Mouse (Mus musculus): Measurements from ENCODE around the gene Gnl1. TPM values are rescaled to one million over a fixed set of nuclear protein-coding genes. Genes with fewer than 3 reads are reported as not detected.
"Not testable (repeated sequence)": the region's sequence is repeated elsewhere in the genome, so short reads cannot be mapped to it uniquely, and the experiment has no call there.

Gnl1 gene
- total RNA-seq (2021): 100 to 1,000 TPM; 146 to 148 TPM
- long read RNA-seq, experiment 1, transcript Gnl1-201 (12 exons, 2,848 nt): major isoform, 186 of 227 reads
- long read RNA-seq, experiment 1, partial matches to known transcripts: 32 of 227 reads
- long read RNA-seq, experiment 1, other reads (novel, unspliced or antisense): 9 of 227 reads
- long read RNA-seq, experiment 2, transcript Gnl1-201 (12 exons, 2,848 nt): major isoform, 206 of 239 reads
- long read RNA-seq, experiment 2, partial matches to known transcripts: 31 of 239 reads
- long read RNA-seq, experiment 2, other reads (novel, unspliced or antisense): 2 of 239 reads

- DNase-seq (ENCODE audit: low spot score in 2 of 2): peak; percentile 91 to 96
- intact Hi-C loops (cut with DNase I): loop anchor here (10.0 kb wide), 1 partner anchor 155 kb away; the partner anchor contains the start of genes Flot1 and Ier3
Observed at GRCm38 (mm10) chr17:35979401-35980362, at the start of gene Gnl1, which contains the start of gene Prr3. Gene Gnl1 (plus strand): TSS chr17:35979851. Gene Prr3 (minus strand): TSS chr17:35980236.

- no peak for DNase-seq (ENCODE audit: low spot score in 2 of 2)
- intact Hi-C loops (cut with DNase I): loop anchor here (10.0 kb wide), 2 partner anchors 184 to 264 kb away; partner anchors contain the start of gene H2-T3
Observed at GRCm38 (mm10) chr17:35930627-35931026, 49.0 kb upstream of the Gnl1 start.

- DNase-seq (ENCODE audit: low spot score in 2 of 2): no peak
- intact Hi-C loops (cut with DNase I): loop anchor here (10.0 kb wide), 2 partner anchors 182 to 262 kb away; partner anchors contain the start of gene H2-T3
Observed at GRCm38 (mm10) chr17:35932608-35933007, 47.0 kb upstream of the Gnl1 start.

- DNase-seq (ENCODE audit: low spot score in 2 of 2): not testable (repeated sequence)
- intact Hi-C loops (cut with DNase I): loop anchor here (2.0 to 10.0 kb wide), 3 partner anchors 57 to 259 kb away; partner anchors contain the start of gene H2-T3
Observed at GRCm38 (mm10) chr17:35935763-35936162, 43.9 kb upstream of the Gnl1 start.

GRCm38 (mm10) chr17:35937700-35938348 is 41.8 kb upstream of the Gnl1 start:
- DNase-seq (ENCODE audit: low spot score in 2 of 2): peak in 1 of 2 experiments; percentile 58
- intact Hi-C loops (cut with DNase I): loop anchor here (2.0 to 10.0 kb wide), 3 partner anchors 55 to 257 kb away; partner anchors contain the start of gene H2-T3

- intact Hi-C loops (cut with DNase I): loop anchor here (10.0 kb wide), 2 partner anchors 176 to 256 kb away; partner anchors contain the start of gene H2-T3
- no peak for DNase-seq (ENCODE audit: low spot score in 2 of 2)
Observed at GRCm38 (mm10) chr17:35939108-35939507, 40.5 kb upstream of the Gnl1 start.

GRCm38 (mm10) chr17:35939941-35940340 is 39.7 kb upstream of the Gnl1 start:
- no peak for DNase-seq (ENCODE audit: low spot score in 2 of 2)
- intact Hi-C loops (cut with DNase I): loop anchor here (10.0 kb wide), 2 partner anchors 175 to 255 kb away; partner anchors contain the start of gene H2-T3

GRCm38 (mm10) chr17:35950946-35951345 is 28.7 kb upstream of the Gnl1 start:
- intact Hi-C loops (cut with DNase I); DNase-seq (ENCODE audit: low spot score in 2 of 2): not testable (repeated sequence)

- intact Hi-C loops (cut with DNase I); DNase-seq (ENCODE audit: low spot score in 2 of 2): not testable (repeated sequence)
Observed at GRCm38 (mm10) chr17:35952559-35952958, 27.1 kb upstream of the Gnl1 start.

- no peak for DNase-seq (ENCODE audit: low spot score in 2 of 2)
- intact Hi-C loops (cut with DNase I): loop anchor here (5.0 kb wide), 1 partner anchor 32 kb away; no protein-coding TSS in a partner anchor
Observed at GRCm38 (mm10) chr17:35954665-35955064, 25.0 kb upstream of the Gnl1 start.

GRCm38 (mm10) chr17:35958533-35959223 is 21.0 kb upstream of the Gnl1 start:
- intact Hi-C loops (cut with DNase I): loop anchor here (5.0 kb wide), 1 partner anchor 36 kb away; no protein-coding TSS in a partner anchor
- DNase-seq (ENCODE audit: low spot score in 2 of 2): no peak

GRCm38 (mm10) chr17:35963279-35963678 is 16.4 kb upstream of the Gnl1 start:
- intact Hi-C loops (cut with DNase I): no loop called here
- no peak for DNase-seq (ENCODE audit: low spot score in 2 of 2)

- no peak for DNase-seq (ENCODE audit: low spot score in 2 of 2)
- intact Hi-C loops (cut with DNase I): loop anchor here (5.0 kb wide), 1 partner anchor 40 kb away; no protein-coding TSS in a partner anchor
Observed at GRCm38 (mm10) chr17:35967621-35968020, 12.0 kb upstream of the Gnl1 start.

GRCm38 (mm10) chr17:35969418-35970389 is 9.9 kb upstream of the Gnl1 start, which contains the start of gene Abcf1:
Gene Abcf1 (minus strand): TSS chr17:35969761.
- DNase-seq (ENCODE audit: low spot score in 2 of 2): peak; percentile 98
- intact Hi-C loops (cut with DNase I): loop anchor here (5.0 to 10.0 kb wide), 2 partner anchors 42 to 145 kb away; partner anchors contain the start of genes Flot1 and Ier3

GRCm38 (mm10) chr17:35972131-35972530 is 7.5 kb upstream of the Gnl1 start:
- intact Hi-C loops (cut with DNase I): loop anchor here (10.0 kb wide), 1 partner anchor 147 kb away; the partner anchor contains the start of genes Flot1 and Ier3
- no peak for DNase-seq (ENCODE audit: low spot score in 2 of 2)

GRCm38 (mm10) chr17:35978811-35979400 is 745 bp upstream of the Gnl1 start:
- intact Hi-C loops (cut with DNase I): loop anchor here (10.0 kb wide), 1 partner anchor 154 kb away; the partner anchor contains the start of genes Flot1 and Ier3
- peak in 1 of 2 experiments; percentile 87 for DNase-seq (ENCODE audit: low spot score in 2 of 2)

All from left cerebral cortex, postnatal 14 days (tissue).